Mouse (Mus musculus) adrenal gland, adult 18-20 months (tissue): Measurements from ENCODE around the gene Nub1. TPM values are rescaled to one million over a fixed set of nuclear protein-coding genes. Genes with fewer than 3 reads are reported as not detected.

ENCODE experiments used
- DNase-seq, 2 experiments: peaks; one replicate each; pipeline ENCODE4 v3.0.0; 2021 to 2022; ENCODE audit warnings: low spot score in 2 of 2
- total RNA-seq, 2 experiments: library from RNA; stranded (reverse); gene quantifications; 1 replicate in 1 of 2; 2 replicates in 1 of 2; pipeline ENCODE4 v1.2.3; 2021

The Nub1 gene
- total RNA-seq, 2 experiments from 2014 or later, result 50.1 to 62.0 TPM

DNA sequence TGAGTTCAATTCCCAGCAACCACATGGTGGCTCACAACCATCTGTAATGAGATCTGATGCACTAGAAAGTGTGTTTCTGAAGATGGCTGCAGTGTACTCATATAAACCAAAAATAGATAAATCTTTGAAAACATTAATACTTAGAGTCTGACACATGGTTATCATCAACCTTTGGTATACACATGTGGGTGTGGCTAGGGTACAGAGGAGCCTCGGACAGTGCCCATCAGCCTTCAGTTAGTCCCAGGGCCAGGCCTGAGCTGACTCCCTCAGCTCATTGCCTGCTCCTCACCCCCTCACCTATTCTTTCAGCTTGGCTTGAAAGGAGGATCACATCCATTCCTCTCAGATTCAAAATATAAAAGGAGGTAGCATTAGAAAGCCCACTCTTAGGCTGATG, 53.2 kb downstream of the Nub1 start:
- no peak for DNase-seq

DNA sequence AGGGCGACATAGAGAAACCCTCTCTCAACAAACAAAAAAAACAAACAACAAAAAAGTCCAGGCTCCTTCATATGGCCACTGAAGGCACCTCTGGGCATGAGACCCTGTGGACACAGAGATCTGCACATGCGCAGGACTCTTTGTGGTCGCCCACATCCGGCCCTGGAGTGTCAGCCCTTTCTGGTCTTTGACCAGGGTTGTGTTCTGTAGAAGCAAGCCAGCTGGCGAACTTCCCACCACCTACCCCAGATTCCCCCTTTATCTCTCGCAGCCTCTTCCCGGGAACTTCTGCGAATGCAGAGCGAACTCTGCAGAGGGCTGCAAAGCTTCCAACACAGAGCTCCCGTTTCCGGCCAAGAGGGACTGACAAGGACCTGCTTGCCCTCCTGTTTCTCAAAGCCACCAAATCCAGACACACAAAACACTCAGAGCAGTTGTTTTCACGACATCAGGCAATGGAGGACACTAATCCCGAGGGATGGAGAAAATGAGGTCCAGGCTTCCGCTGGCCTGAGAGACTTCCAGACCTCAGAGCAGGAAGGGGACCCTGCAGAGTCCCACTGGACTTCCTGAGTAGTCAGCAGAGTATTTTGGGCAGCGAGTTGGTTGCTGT, 53.9 kb downstream of the Nub1 start:
- DNase-seq, result peak in 1 of 2 experiments; percentile 42

GRCm38 (mm10) chr5:24741172-24741885, 56.0 kb downstream of the Nub1 start:
- no peak for DNase-seq

GRCm38 (mm10) chr5:24743956-24744355, 58.6 kb downstream of the Nub1 start:
- no peak for DNase-seq

GRCm38 (mm10) chr5:24747533-24747932, 62.2 kb downstream of the Nub1 start:
- no peak for DNase-seq

GRCm38 (mm10) chr5:24749731-24750130, 64.4 kb downstream of the Nub1 start:
- DNase-seq, result no peak

GRCm38 (mm10) chr5:24750321-24751304, 65.3 kb downstream of the Nub1 start:
- peak; percentile 85 to 87 for DNase-seq

DNA sequence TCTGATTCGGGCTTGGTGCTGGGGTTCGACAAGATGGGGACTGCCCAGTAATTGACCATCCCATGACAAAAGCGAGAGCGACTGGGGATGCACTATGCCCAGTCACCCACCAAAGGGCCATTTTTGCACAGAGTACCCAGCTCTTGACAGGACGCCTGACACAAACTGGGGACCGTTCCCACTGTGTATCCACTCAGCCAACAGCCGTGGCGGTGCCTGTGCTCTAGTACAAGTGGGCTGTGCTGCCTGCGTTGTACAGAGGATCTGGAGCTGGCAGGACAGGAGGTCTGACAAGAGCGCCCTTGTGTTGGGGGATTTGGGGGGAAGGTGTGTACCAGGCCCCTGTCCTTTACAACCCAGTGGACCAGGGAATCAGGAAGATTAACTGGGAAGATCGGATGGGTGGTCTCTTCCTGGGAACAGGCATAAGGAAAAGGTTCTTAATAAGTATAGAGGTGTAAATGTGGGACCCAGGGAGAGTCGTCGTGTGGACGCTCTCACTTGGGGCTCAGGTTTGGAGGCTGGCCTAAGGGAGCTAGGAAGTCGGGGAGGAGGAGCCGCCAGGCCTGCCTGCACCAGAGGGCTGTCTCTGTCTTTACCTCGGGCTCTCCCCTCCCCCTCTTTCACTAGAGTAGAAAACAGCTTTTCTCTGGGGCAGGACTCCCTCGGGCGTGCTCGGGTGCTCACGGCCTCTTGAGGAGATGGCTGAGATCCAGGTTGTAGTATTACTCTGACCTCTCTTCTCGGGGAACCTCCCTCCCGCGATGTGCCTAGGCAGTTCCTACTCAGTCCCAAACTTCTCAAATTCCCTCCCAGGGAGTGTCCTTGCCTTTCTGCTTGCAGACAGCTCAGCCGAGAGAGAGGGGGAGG, 66.2 kb downstream of the Nub1 start:
- DNase-seq, result peak; percentile 41 to 50

GRCm38 (mm10) chr5:24752175-24752498, 66.8 kb downstream of the Nub1 start:
- no peak for DNase-seq

GRCm38 (mm10) chr5:24756931-24757330, 71.6 kb downstream of the Nub1 start:
- no peak for DNase-seq

- no peak for DNase-seq
These were observed 72.5 kb downstream of the Nub1 start, which contains the start of gene Crygn for GRCm38 (mm10) chr5:24757816-24758215. Crygn (minus strand) TSS chr5:24758008.

Other genes starting within 250 kb of the Nub1 start
- gene Fastk, start 240.2 kb upstream of the Nub1 start, total RNA-seq, result 100 to 1,000 TPM in 1 of 2 experiments, 10 to 100 TPM in 1; 94.6 to 117 TPM
- 10 to 100 TPM; 11.7 to 13.2 TPM for gene Tmub1, start 237.7 kb upstream of the Nub1 start, total RNA-seq
- gene Agap3, start 233.4 kb upstream of the Nub1 start, total RNA-seq, result 10 to 100 TPM; 79.5 to 94.0 TPM
- not detected for gene Gbx1, start 158.3 kb upstream of the Nub1 start, total RNA-seq
- gene Asb10, start 144.6 kb upstream of the Nub1 start, total RNA-seq, result under 1 TPM in 1 of 2 experiments, not detected in 1; 0.23 TPM
- not detected for gene 4931409K22Rik, start 128.7 kb upstream of the Nub1 start, total RNA-seq
- gene Abcf2, start 108.1 kb upstream of the Nub1 start, total RNA-seq, result 10 to 100 TPM; 62.8 to 81.3 TPM
- gene Chpf2, start 98.8 kb upstream of the Nub1 start, total RNA-seq, result 10 to 100 TPM; 34.5 to 39.7 TPM
- 10 to 100 TPM; 15.2 to 17.2 TPM for gene Smarcd3, start 61.1 kb upstream of the Nub1 start, total RNA-seq
- 1 to 10 TPM in 1 of 2 experiments, under 1 TPM in 1; 0.42 to 1.1 TPM for gene Wdr86, start 45.2 kb downstream of the Nub1 start, total RNA-seq
- 1 to 10 TPM in 1 of 2 experiments, not detected in 1; 2.3 TPM for gene Crygn, start 72.5 kb downstream of the Nub1 start, total RNA-seq
- gene Rheb, start 157.1 kb downstream of the Nub1 start, total RNA-seq, result 10 to 100 TPM; 82.7 to 87.0 TPM